Mouse (Mus musculus): Measurements from ENCODE around the gene Zfp36l2. TPM values are rescaled to one million over a fixed set of nuclear protein-coding genes. Genes with fewer than 3 reads are reported as not detected.
A peak's percentile ranks its signal among the peaks of the same experiment; 100 is the strongest.
"Not testable (repeated sequence)": the region's sequence is repeated elsewhere in the genome, so short reads cannot be mapped to it uniquely, and the experiment has no call there.

Gene Zfp36l2
- total RNA-seq (2017), result 197 and 277 TPM in 2 replicates

- ATAC-seq (replicated peaks; ENCODE audit: low read depth, poor library complexity, severe bottlenecking), result peak; percentile 40
Observed at GRCm38 (mm10) chr17:84187727-84188373, at the start of gene Zfp36l2. Gene Zfp36l2 (minus strand): TSS chr17:84187947.

- ATAC-seq (replicated peaks; ENCODE audit: low read depth, poor library complexity, severe bottlenecking), result no peak
Observed at GRCm38 (mm10) chr17:84236781-84237557, 49.2 kb upstream of the Zfp36l2 start.

GRCm38 (mm10) chr17:84235399-84235928 is 47.7 kb upstream of the Zfp36l2 start:
- ATAC-seq (replicated peaks; ENCODE audit: low read depth, poor library complexity, severe bottlenecking), result peak; percentile 80

GRCm38 (mm10) chr17:84234785-84235184 is 47.0 kb upstream of the Zfp36l2 start:
- ATAC-seq (replicated peaks; ENCODE audit: low read depth, poor library complexity, severe bottlenecking), result not testable (repeated sequence)

- no peak for ATAC-seq (replicated peaks; ENCODE audit: low read depth, poor library complexity, severe bottlenecking)
Observed at GRCm38 (mm10) chr17:84233758-84234157, 46.0 kb upstream of the Zfp36l2 start.

- ATAC-seq (replicated peaks; ENCODE audit: low read depth, poor library complexity, severe bottlenecking), result no peak
Observed at GRCm38 (mm10) chr17:84231361-84231760, 43.6 kb upstream of the Zfp36l2 start.

- ATAC-seq (replicated peaks; ENCODE audit: low read depth, poor library complexity, severe bottlenecking), result no peak
Observed at GRCm38 (mm10) chr17:84228223-84228622, 40.5 kb upstream of the Zfp36l2 start.

- ATAC-seq (replicated peaks; ENCODE audit: low read depth, poor library complexity, severe bottlenecking), result no peak
Observed at GRCm38 (mm10) chr17:84226681-84227080, 38.9 kb upstream of the Zfp36l2 start.

GRCm38 (mm10) chr17:84226231-84226630 is 38.5 kb upstream of the Zfp36l2 start:
- no peak for ATAC-seq (replicated peaks; ENCODE audit: low read depth, poor library complexity, severe bottlenecking)

- ATAC-seq (replicated peaks; ENCODE audit: low read depth, poor library complexity, severe bottlenecking), result no peak
Observed at GRCm38 (mm10) chr17:84224217-84224887, 36.6 kb upstream of the Zfp36l2 start.

- not testable (repeated sequence) for ATAC-seq (replicated peaks; ENCODE audit: low read depth, poor library complexity, severe bottlenecking)
Observed at GRCm38 (mm10) chr17:84218841-84219240, 31.1 kb upstream of the Zfp36l2 start.

GRCm38 (mm10) chr17:84217696-84218095 is 29.9 kb upstream of the Zfp36l2 start:
- ATAC-seq (replicated peaks; ENCODE audit: low read depth, poor library complexity, severe bottlenecking), result no peak

GRCm38 (mm10) chr17:84215264-84215960 is 27.7 kb upstream of the Zfp36l2 start:
- ATAC-seq (replicated peaks; ENCODE audit: low read depth, poor library complexity, severe bottlenecking), result 0 out of 2 replicates have a peak, but pooled peaks have one; percentile 39

GRCm38 (mm10) chr17:84213464-84213863 is 25.7 kb upstream of the Zfp36l2 start:
- ATAC-seq (replicated peaks; ENCODE audit: low read depth, poor library complexity, severe bottlenecking), result no peak

- no peak for ATAC-seq (replicated peaks; ENCODE audit: low read depth, poor library complexity, severe bottlenecking)
Observed at GRCm38 (mm10) chr17:84207611-84208010, 19.9 kb upstream of the Zfp36l2 start.

GRCm38 (mm10) chr17:84206239-84206638 is 18.5 kb upstream of the Zfp36l2 start:
- ATAC-seq (replicated peaks; ENCODE audit: low read depth, poor library complexity, severe bottlenecking), result no peak

- ATAC-seq (replicated peaks; ENCODE audit: low read depth, poor library complexity, severe bottlenecking), result no peak
Observed at GRCm38 (mm10) chr17:84204962-84205361, 17.2 kb upstream of the Zfp36l2 start.

- no peak for ATAC-seq (replicated peaks; ENCODE audit: low read depth, poor library complexity, severe bottlenecking)
Observed at GRCm38 (mm10) chr17:84203340-84203739, 15.6 kb upstream of the Zfp36l2 start.

GRCm38 (mm10) chr17:84201183-84201582 is 13.4 kb upstream of the Zfp36l2 start:
- ATAC-seq (replicated peaks; ENCODE audit: low read depth, poor library complexity, severe bottlenecking), result no peak

GRCm38 (mm10) chr17:84197912-84198344 is 10.2 kb upstream of the Zfp36l2 start:
- ATAC-seq (replicated peaks; ENCODE audit: low read depth, poor library complexity, severe bottlenecking), result no peak

All from common myeloid progenitor, adult 5-6 weeks (primary cell).